Mouse (Mus musculus) thymus, postnatal 0 days (tissue): ENCODE results near the gene Hlx. TPM values are rescaled to one million over a fixed set of nuclear protein-coding genes. Genes with fewer than 3 reads are reported as not detected.

Experiments
- DNase-seq: peaks from one replicate; pipeline ENCODE4 v3.0.0-alpha.2; 2015; ENCODE audit warnings: low spot score
- polyA plus RNA-seq: library from polyadenylated mRNA; unstranded; fragments of >200 nt; fragmentation: Nextera tagmentation; extraction: Ambion mirVana; gene quantifications from 2 replicates; pipeline ENCODE4 v1.2.1, GENCODE M21; 2015

Gene Hlx
- polyA plus RNA-seq, 1 experiment from 2014 or later = 5.4 TPM

GRCm38 (mm10) chr1:184717016-184717568 is 15.3 kb downstream of the Hlx start:
- no peak for DNase-seq

- DNase-seq = no peak
Observed at GRCm38 (mm10) chr1:184716117-184716516, 16.3 kb downstream of the Hlx start.

- DNase-seq = no peak
Observed at GRCm38 (mm10) chr1:184715693-184716092, 16.7 kb downstream of the Hlx start.

DNA sequence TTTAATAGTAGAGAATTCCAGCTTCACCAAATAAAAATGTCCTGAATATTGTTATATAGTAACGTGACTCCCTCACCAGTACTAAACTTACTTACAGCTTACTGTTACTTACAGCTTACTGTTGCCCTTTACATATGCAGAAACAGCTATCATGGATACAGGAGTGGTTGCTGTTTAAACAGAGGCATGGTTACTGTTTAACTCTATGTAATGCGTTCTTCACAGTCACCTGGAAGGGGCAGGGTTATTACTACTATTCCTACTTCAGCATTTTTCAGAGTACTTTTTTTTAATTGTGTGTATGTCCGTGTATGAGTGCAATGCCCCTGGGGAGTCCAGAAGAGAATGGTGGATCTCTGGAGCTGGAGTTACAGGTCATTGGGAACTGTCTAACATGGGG is 17.9 kb downstream of the Hlx start:
- DNase-seq = no peak

DNA sequence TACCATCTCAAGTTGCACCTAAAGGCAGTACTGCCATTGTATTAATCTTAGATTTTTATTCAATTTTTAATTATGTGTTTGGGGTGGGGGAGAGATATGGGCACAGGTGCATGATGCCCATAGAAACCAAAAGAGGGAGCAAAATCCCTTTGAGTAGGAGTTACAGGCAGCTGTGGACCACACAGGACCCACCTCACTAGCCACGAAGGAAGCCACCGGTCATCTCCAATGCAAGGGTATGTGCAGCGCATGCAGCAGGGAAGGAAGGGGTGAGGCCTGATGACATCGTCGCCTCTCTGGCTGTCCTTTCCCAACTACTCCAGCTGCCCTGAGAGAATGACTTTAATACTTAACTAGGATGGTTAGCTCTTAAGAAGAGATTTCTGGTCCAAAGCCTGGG is 18.7 kb downstream of the Hlx start:
- DNase-seq = no peak

GRCm38 (mm10) chr1:184707532-184708248 is 24.7 kb downstream of the Hlx start:
- no peak for DNase-seq

GRCm38 (mm10) chr1:184704901-184705300 is 27.5 kb downstream of the Hlx start:
- no peak for DNase-seq

DNA sequence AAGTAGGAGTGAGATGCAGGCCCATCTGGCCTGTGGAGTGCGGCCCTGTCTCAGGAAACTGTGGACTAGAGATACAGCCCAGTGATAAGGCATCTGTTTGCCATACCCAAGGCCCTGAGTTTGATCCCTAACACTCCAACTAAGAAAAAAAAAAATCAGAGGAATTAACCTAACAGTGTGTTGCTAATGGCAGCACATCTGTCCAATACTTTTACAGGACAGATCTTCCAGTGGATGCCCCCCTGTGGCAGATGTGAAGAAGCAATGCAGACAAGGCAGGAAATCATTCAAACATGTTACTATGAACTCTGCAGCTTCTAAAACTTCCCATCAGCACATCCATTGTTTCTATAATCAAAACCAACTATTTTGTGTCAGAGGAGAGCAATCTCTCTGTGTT is 33.1 kb downstream of the Hlx start:
- no peak for DNase-seq

- DNase-seq = no peak
Observed at GRCm38 (mm10) chr1:184695451-184695850, 37.0 kb downstream of the Hlx start.

DNA sequence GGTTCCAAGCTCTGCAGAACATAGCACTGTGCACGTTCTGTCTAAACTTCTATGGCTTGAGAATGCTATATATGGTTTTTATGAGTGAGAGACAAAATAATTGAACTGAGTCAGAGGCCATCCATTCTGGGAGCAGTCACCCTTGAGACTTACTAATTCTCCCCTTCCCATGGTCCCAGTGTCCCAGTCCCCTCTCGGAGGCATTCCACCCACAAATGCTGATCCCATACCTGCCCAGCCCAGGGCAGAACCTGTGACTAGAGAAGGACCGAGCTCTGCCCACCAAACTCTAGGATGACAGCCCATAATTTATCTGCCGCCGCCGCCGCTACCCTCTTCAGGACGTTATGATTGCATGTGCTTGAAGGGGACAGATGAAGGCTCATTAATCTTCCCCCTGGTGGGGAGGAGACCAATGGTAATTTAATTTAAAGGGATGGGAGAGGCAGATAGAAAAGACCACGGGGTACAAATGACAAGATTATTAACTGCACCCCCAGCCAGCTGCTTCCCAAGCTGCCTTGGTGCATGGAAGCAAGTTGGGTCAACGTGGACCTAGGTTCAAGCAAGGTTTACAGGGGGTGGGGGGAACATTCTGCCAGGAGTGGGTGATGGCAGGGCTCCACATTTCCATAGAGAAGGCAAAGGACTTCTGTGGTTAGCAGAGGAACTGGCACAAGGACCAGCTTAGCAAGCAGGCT is 40.1 kb downstream of the Hlx start:
- DNase-seq = no peak

DNA sequence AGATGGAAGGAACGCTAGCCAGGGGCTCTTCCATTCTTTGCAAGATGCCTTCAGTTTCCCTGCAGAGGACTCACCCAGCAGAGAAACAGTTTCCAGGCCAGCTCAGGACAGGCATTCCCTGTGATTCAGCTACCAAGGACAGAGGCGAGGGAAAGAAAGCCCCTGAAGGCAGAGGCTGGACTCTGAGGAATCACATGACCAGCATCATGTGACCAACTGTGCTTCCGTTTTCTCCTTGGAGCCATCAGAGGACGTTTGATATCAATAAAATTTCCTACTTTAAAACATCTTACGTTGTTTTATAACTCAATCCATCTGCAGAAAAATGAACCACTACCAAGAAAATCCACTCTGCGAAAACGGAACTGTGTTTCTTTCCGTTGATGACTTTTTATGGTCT is 41.2 kb downstream of the Hlx start:
- DNase-seq = no peak

DNA sequence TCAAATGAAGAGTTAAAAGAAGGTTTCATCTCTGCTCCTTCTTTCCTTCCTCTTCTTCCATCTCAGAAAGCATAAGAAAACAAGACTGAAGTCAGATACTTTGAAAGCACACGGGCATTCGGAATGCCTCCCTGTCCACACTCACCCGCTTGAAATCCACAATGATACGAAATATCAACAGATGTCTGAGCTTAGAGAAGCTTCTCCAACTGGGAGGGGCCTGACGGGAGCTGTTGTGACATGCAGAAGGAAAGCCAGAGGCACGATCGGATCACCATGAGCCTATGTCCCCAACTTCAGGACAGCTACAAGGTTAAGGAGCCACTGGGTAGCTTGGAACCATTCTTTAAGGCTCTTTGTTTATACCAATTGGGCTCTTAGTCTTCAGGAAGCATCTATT is 44.4 kb downstream of the Hlx start:
- DNase-seq = no peak

DNA sequence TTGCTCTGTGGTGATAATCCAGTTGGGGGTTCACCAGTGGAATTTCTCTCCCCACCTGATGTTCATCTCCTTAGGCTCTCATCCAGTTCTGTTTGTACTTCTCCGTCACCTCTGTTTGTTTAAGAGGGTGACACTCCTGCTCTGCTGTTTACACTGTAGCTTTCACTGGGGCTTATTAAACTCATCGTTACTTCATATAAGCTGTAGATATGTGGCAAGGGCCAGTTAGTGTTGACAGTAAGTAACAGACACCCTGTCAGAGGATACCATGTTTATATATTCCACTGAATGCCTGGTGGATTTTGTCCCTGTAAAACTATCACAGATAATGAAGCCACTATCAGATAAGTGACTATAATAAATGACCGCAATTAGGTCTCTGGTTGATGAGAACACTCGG is 44.9 kb downstream of the Hlx start:
- no peak for DNase-seq

GRCm38 (mm10) chr1:184683541-184683940 is 48.9 kb downstream of the Hlx start:
- DNase-seq = no peak

GRCm38 (mm10) chr1:184679416-184679965 is 52.9 kb downstream of the Hlx start:
- DNase-seq = no peak

- DNase-seq = no peak
Observed at GRCm38 (mm10) chr1:184677641-184678040, 54.8 kb downstream of the Hlx start.

Other genes with a start within 250 kb of the Hlx start
- 1.7 and 2.0 TPM in 2 replicates for gene Marc1, start 78.7 kb upstream of the Hlx start, polyA plus RNA-seq
- 237 and 272 TPM in 2 replicates for gene Marc2, start 113.8 kb upstream of the Hlx start, polyA plus RNA-seq
- gene C130074G19Rik, start 150.6 kb upstream of the Hlx start, polyA plus RNA-seq = 0.86 and 1.1 TPM in 2 replicates